Mouse (Mus musculus) forebrain, embryonic 13.5 days (tissue): ENCODE measurements around the gene Loxl1. TPM values are rescaled to one million over a fixed set of nuclear protein-coding genes. Genes with fewer than 3 reads are reported as not detected.

ENCODE experiments used
- ATAC-seq: fragments of 200-750 bp; cut with Nextera tagmentation; 2 replicates; pipeline ENCODE4 v1.8.0; 2017
- H3K27ac ChIP-seq: fragments of 300-500 bp; sonication (generic); 2 replicates; pipeline ENCODE4 v1.5.1; 2015; ENCODE audit warnings: inconsistent platforms, mild to moderate bottlenecking, moderate library complexity
- H3K27me3 ChIP-seq: fragments of 300-500 bp; sonication (generic); 2 replicates; pipeline ENCODE4 v1.6.1; 2015; ENCODE audit warnings: mild to moderate bottlenecking, inconsistent platforms
- H3K36me3 ChIP-seq: fragments of 300-500 bp; sonication (generic); 2 replicates; pipeline ENCODE4 v1.6.1; 2015; ENCODE audit warnings: mild to moderate bottlenecking, inconsistent platforms; ENCODE audit not compliant: poor library complexity, severe bottlenecking
- H3K4me1 ChIP-seq: fragments of 300-500 bp; sonication (generic); 2 replicates; pipeline ENCODE4 v1.6.1; 2015; ENCODE audit warnings: inconsistent platforms
- H3K4me2 ChIP-seq: fragments of 300-500 bp; sonication (generic); 2 replicates; pipeline ENCODE4 v1.6.1; 2015; ENCODE audit warnings: inconsistent platforms, mild to moderate bottlenecking, moderate library complexity
- H3K4me3 ChIP-seq: fragments of 300-500 bp; sonication (generic); 2 replicates; pipeline ENCODE4 v1.5.1; 2015; ENCODE audit warnings: mild to moderate bottlenecking, inconsistent platforms
- H3K9ac ChIP-seq: fragments of 300-500 bp; sonication (generic); 2 replicates; pipeline ENCODE4 v1.6.1; 2015; ENCODE audit warnings: mild to moderate bottlenecking, inconsistent platforms
- H3K9me3 ChIP-seq: fragments of 300-500 bp; sonication (generic); replicated peaks from 2 replicates; pipeline ENCODE4 v1.6.1; 2016; ENCODE audit warnings: inconsistent platforms
- WGBS: fragments of 180-500 bp; shearing (Covaris S2); methylation state at CpG from one replicate; pipeline ENCODE4 v1.1.7; 2015; 5-methylcytosine and 5-hydroxymethylcytosine counted together
- polyA plus RNA-seq: library from polyadenylated mRNA; unstranded; fragments of >200 nt; fragmentation: Nextera tagmentation; extraction: Ambion mirVana; gene quantifications from 2 replicates; pipeline ENCODE4 v1.2.1, GENCODE M21; 2015

Gene Loxl1
- polyA plus RNA-seq, 1 experiment from 2014 or later = 5.0 TPM

- H3K4me2 ChIP-seq = no peak overlapping the region
- WGBS = 89% methylated on average over 1 of the region's 1 CpGs
- ATAC-seq = no peak
Measured at GRCm38 (mm10) chr9:58289090-58289489, 23.9 kb downstream of the Loxl1 start.

DNA sequence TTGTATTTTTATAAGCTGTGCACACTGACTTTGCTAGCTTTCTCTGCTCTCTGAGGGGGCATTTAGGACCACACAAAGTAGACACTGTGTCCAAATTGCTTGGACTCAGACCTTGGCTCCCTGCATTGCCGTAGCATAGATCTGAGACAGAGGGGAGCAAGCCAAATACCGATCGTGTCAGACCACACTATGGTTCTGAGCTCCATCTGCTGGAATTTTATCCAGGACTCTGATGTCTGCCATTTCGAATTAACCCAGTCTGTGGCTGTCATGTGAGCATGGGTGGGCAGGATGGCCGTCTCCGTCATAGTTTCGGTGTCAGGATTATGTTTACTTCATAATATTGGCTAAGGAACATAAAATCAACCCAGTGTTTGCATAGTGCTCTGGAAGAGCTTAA is 29.6 kb downstream of the Loxl1 start:
- no peaks in the 10 kb centered on the region for H3K36me3 ChIP-seq
- no peaks in the 10 kb centered on the region for H3K27me3 ChIP-seq
- H3K4me3 ChIP-seq = no peak overlapping the region
- H3K4me1 ChIP-seq = no peaks in the 10 kb centered on the region
- H3K4me2 ChIP-seq = no peak overlapping the region
- no peak overlapping the region for H3K27ac ChIP-seq
- no peak overlapping the region for H3K9ac ChIP-seq
- no peaks in the 10 kb centered on the region for H3K9me3 ChIP-seq
- 80% methylated on average over 7 of the region's 7 CpGs for WGBS
- ATAC-seq = no peak

More at GRCm38 (mm10) chr9:58289090-58289489, 23.9 kb downstream of the Loxl1 start:
- no peak overlapping the region for H3K4me3 ChIP-seq
- H3K27me3 ChIP-seq = no peaks in the 10 kb centered on the region
- no peaks in the 10 kb centered on the region for H3K4me1 ChIP-seq
- no peak overlapping the region for H3K9ac ChIP-seq
- H3K36me3 ChIP-seq = no peaks in the 10 kb centered on the region
- no peak overlapping the region for H3K27ac ChIP-seq
- no peaks in the 10 kb centered on the region for H3K9me3 ChIP-seq

- Histone ChIP-seq H3K9me3 (no peaks in the 10 kb centered on the region), H3K27me3 (no peaks in the 10 kb centered on the region), H3K4me3 (no peak overlapping the region), H3K9ac (no peak overlapping the region), H3K36me3 (no peaks in the 10 kb centered on the region), H3K4me1 (no peaks in the 10 kb centered on the region), H3K4me2 (no peak overlapping the region), H3K27ac (no peak overlapping the region)
- 54% methylated on average over 3 of the region's 3 CpGs for WGBS
- no peak for ATAC-seq
Measured at GRCm38 (mm10) chr9:58281597-58281996, 31.4 kb downstream of the Loxl1 start.

GRCm38 (mm10) chr9:58280259-58281109 is 32.5 kb downstream of the Loxl1 start:
- no peak overlapping the region for H3K4me3 ChIP-seq
- no peaks in the 10 kb centered on the region for H3K9me3 ChIP-seq
- 0 out of 2 replicates have a peak, but pooled peaks have one; percentile 53 for ATAC-seq
- peaks cover 2% of the 10 kb centered on the region for H3K4me1 ChIP-seq
- 37% methylated on average over 9 of the region's 9 CpGs for WGBS
- H3K27ac ChIP-seq = no peak overlapping the region
- H3K36me3 ChIP-seq = no peaks in the 10 kb centered on the region
- no peaks in the 10 kb centered on the region for H3K27me3 ChIP-seq
- H3K9ac ChIP-seq = no peak overlapping the region
- peak overlapping the region; percentile 20; the same call in 1 of the 2 replicates for H3K4me2 ChIP-seq

DNA sequence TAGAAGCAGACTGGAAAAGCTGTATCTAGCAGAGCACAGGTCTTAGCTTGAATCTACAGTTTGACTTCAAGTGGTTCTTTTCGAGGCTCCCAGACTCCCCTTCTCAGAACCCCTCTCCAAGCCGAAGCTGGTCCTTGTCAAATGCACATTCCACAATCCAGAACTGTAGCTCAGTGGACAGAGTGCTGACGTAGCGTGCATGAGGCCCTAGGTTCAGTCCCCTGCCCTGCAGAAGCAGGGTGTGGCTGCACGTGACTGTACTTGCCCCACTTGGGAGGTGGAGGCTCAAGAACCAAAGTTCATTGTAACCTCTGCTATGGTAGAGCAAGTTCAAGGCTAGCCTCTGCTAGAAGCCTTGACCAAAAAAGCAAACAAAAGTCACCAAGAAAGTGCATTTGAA is 33.2 kb downstream of the Loxl1 start:
- H3K4me3 ChIP-seq = no peak overlapping the region
- H3K9me3 ChIP-seq = no peaks in the 10 kb centered on the region
- ATAC-seq = no peak
- no peak overlapping the region for H3K4me2 ChIP-seq
- no peaks in the 10 kb centered on the region for H3K27me3 ChIP-seq
- no peaks in the 10 kb centered on the region for H3K36me3 ChIP-seq
- H3K27ac ChIP-seq = no peak overlapping the region
- peaks cover 10% of the 10 kb centered on the region for H3K4me1 ChIP-seq
- no peak overlapping the region for H3K9ac ChIP-seq
- 72% methylated on average over 5 of the region's 5 CpGs for WGBS

DNA sequence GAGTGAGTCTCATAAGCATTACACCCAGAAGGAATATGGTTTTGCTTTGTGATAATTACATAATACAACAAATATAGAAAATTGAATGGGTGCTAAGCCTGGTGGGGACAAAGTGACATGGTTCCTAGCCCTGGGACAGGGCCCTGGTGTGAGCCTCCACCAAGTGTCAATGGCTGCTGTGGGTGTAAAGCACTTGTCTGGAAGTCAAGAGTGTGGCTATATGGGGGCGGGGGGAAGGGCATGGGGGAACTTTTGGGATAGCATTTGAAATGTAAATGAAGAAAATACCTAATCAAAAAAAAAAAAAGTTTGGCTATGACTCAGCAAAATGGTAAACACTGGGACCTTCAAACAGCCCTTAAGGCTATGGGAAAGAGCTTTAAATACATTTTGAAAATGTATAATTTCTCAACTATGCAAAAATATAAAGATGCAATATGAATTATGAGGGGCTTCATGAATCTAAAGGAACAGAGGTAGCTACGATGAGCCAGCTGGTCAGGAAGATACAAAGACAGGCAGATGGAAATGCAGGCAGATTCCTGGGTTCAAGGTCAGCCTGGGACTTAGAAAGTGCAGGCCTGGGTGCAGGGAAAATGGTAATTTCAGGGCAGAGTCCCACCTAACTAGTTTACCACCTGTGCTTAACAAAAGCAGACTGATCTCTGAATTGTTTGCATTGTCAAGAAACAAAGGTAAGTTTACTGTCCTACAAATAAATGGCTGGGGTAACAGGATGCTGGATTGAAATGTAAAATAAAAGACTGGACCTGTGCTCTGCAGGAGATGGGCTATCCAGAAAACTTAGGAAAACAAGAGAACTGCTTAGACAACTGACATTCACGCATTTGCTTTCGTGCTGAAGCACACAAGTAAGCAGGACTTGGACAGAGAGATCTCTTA is 33.9 kb downstream of the Loxl1 start:
- Histone ChIP-seq H3K36me3 (no peaks in the 10 kb centered on the region), H3K27ac (no peak overlapping the region), H3K4me2 (no peak overlapping the region), H3K4me3 (no peak overlapping the region), H3K9me3 (no peaks in the 10 kb centered on the region), H3K27me3 (no peaks in the 10 kb centered on the region), H3K9ac (no peak overlapping the region), H3K4me1 (peaks cover 12% of the 10 kb centered on the region)
- ATAC-seq = no peak
- 50% methylated on average over 4 of the region's 4 CpGs for WGBS

DNA sequence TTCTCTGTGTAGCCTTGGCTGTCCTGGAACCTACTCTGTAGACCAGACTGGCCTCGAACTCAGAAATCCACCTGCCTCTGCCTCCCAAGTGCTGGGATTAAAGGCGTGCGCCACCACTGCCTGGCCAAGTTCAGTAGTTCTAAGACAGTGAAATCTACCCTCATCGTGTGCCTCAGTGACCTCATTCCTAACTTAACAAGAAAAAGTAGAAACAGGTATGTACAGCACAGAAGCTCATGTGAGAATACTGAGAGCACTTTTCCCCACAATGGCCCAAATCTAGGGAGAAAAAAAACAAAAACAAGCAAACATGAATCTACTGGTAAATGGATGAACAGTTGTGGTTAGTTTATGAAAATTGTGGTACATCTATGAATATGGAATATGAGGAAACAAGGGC is 34.7 kb downstream of the Loxl1 start:
- no peak overlapping the region for H3K27ac ChIP-seq
- no peak overlapping the region for H3K9ac ChIP-seq
- H3K4me3 ChIP-seq = no peak overlapping the region
- peaks cover 12% of the 10 kb centered on the region for H3K4me1 ChIP-seq
- no peaks in the 10 kb centered on the region for H3K36me3 ChIP-seq
- no peaks in the 10 kb centered on the region for H3K9me3 ChIP-seq
- 90% methylated on average over 4 of the region's 4 CpGs for WGBS
- ATAC-seq = no peak
- H3K27me3 ChIP-seq = no peaks in the 10 kb centered on the region
- H3K4me2 ChIP-seq = no peak overlapping the region

- Histone ChIP-seq H3K27ac (no peak overlapping the region), H3K27me3 (no peaks in the 10 kb centered on the region), H3K4me1 (peaks cover 12% of the 10 kb centered on the region), H3K4me3 (no peak overlapping the region), H3K4me2 (no peak overlapping the region), H3K9me3 (no peaks in the 10 kb centered on the region), H3K36me3 (no peaks in the 10 kb centered on the region), H3K9ac (no peak overlapping the region)
- WGBS = 69% methylated on average over 5 of the region's 5 CpGs
- ATAC-seq = no peak
Measured at GRCm38 (mm10) chr9:58276346-58276745, 36.6 kb downstream of the Loxl1 start.

GRCm38 (mm10) chr9:58275797-58276196 is 37.2 kb downstream of the Loxl1 start:
- Histone ChIP-seq H3K27ac (peak overlapping the region; percentile 25; the same call in 1 of the 2 replicates), H3K4me1 (peaks cover 12% of the 10 kb centered on the region), H3K9me3 (no peaks in the 10 kb centered on the region), H3K4me2 (no peak overlapping the region), H3K27me3 (no peaks in the 10 kb centered on the region), H3K9ac (peak overlapping the region; percentile 8; the same call in 1 of the 2 replicates), H3K36me3 (no peaks in the 10 kb centered on the region), H3K4me3 (no peak overlapping the region)
- WGBS = 84% methylated on average over 3 of the region's 3 CpGs
- ATAC-seq = no peak

- no peak for ATAC-seq
- H3K27ac ChIP-seq = peak overlapping the region; percentile 25; the same call in 1 of the 2 replicates
- WGBS = 48% methylated on average over 8 of the region's 8 CpGs
Measured at GRCm38 (mm10) chr9:58275115-58275774, 37.7 kb downstream of the Loxl1 start.

GRCm38 (mm10) chr9:58274626-58275025 is 38.4 kb downstream of the Loxl1 start:
- H3K4me3 ChIP-seq = no peak overlapping the region
- no peak overlapping the region for H3K4me2 ChIP-seq
- H3K9me3 ChIP-seq = no peaks in the 10 kb centered on the region
- H3K9ac ChIP-seq = no peak overlapping the region
- H3K4me1 ChIP-seq = peaks cover 12% of the 10 kb centered on the region
- no peak for ATAC-seq
- no peaks in the 10 kb centered on the region for H3K36me3 ChIP-seq
- no peak overlapping the region for H3K27ac ChIP-seq
- H3K27me3 ChIP-seq = no peaks in the 10 kb centered on the region
- 50% methylated on average over 3 of the region's 3 CpGs for WGBS

More at GRCm38 (mm10) chr9:58275115-58275774, 37.7 kb downstream of the Loxl1 start:
- Histone ChIP-seq H3K4me2 (no peak overlapping the region), H3K9me3 (no peaks in the 10 kb centered on the region), H3K4me3 (no peak overlapping the region), H3K36me3 (no peaks in the 10 kb centered on the region), H3K27me3 (no peaks in the 10 kb centered on the region), H3K4me1 (peaks cover 12% of the 10 kb centered on the region), H3K9ac (peak overlapping the region; percentile 8; the same call in 1 of the 2 replicates)
